Mouse (Mus musculus): ENCODE data around the gene Mink1. TPM values are rescaled to one million over a fixed set of nuclear protein-coding genes. Genes with fewer than 3 reads are reported as not detected.
"Not testable (repeated sequence)": the region's sequence is repeated elsewhere in the genome, so short reads cannot be mapped to it uniquely, and the experiment has no call there.

Gene Mink1
- 16.7 and 18.2 TPM in 2 replicates for polyA plus RNA-seq (2015; fragmentation: Nextera tagmentation; extraction: Ambion mirVana)

DNA sequence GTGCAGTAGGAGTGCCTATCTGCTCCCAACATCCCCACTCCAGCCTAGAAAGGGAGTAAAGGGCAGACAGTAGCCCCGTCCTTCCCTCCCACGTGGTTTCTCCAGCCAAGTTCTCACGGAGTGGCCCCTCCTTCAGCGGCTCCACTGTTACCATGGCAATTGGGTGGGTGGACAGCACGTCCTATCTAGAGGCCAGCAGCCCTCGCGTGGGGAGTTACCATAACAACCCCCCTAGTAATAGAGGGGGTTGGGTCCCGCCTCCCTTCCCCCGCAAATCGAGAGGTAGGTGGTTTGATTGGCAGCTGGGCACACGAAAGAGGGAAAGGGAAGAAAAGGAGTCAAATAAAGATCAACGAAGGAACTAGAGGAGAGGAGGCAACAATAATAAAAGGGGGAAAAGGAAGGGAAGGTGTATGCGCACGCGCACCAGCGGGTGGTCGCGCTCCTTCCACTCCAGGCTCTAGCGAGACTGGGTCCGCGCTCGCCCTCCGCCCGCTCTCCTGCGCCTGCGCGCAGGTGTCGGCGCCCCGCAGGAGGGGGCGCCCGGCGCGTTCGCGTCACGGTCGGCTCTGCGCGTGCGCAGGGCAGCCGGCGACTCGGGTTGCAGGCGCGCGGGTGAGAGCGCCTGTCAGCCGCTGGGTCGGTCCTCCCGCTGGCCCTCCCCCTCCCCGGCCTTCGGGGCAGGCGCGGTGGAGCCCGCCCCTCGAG, at the start of gene Mink1:
Mink1 (plus strand) TSS at position 595 of the 708 bp plus-strand sequence.
- Histone ChIP-seq H3K27ac (ENCODE audit: low read length) (peak within 1 kb of the TSS; percentile 83), H3K4me2 (ENCODE audit: low read length) (peak within 1 kb of the TSS; percentile 90), H3K4me3 (ENCODE audit: low read depth, low read length) (peak within 1 kb of the TSS; percentile 89), H3K9me3 (replicated peaks; ENCODE audit: control insufficient read depth, low read length, poor library complexity, severe bottlenecking) (no peaks in the 10 kb centered on the region), H3K9ac (ENCODE audit: low read depth, low read length) (peak within 1 kb of the TSS; percentile 87), H3K27me3 (ENCODE audit: control insufficient read depth, insufficient read depth, low read depth, low read length) (no peaks in the 10 kb centered on the region), H3K4me1 (ENCODE audit: control insufficient read depth, insufficient read depth, low read length) (peaks cover 31% of the 10 kb centered on the region), H3K36me3 (ENCODE audit: control insufficient read depth, insufficient read depth, low read length) (no peaks in the 10 kb centered on the region)
- peak; percentile 95 for ATAC-seq
- under 1% methylated on average over 52 of the region's 57 CpGs for WGBS

DNA sequence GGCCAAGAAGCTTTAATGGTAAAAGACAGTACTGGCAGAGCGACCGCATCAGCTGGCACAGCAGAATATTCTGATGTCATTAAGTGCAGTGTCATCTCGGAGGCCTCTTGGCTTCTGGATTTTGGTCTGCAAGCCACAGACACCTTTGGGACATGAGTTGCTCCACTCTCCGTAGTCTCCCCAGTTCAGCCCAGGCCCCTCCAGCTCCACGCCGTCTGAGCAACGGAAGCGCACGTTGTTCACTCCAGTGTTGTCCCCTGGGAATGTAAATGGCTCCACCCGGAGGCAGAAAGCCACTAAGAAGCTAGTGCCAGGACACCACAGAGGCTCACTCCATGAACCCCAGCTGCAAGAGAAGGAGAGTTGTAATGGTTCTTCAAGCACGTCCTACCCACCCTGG, 49.2 kb upstream of the Mink1 start:
- Histone ChIP-seq H3K36me3 (ENCODE audit: control insufficient read depth, insufficient read depth, low read length) (no peaks in the 10 kb centered on the region), H3K9ac (ENCODE audit: low read depth, low read length) (no peak overlapping the region), H3K4me1 (ENCODE audit: control insufficient read depth, insufficient read depth, low read length) (peaks cover 6% of the 10 kb centered on the region; the same call in 1 of the 2 replicates), H3K27ac (ENCODE audit: low read length) (no peak overlapping the region), H3K4me2 (ENCODE audit: low read length) (no peak overlapping the region), H3K4me3 (ENCODE audit: low read depth, low read length) (no peak overlapping the region), H3K9me3 (replicated peaks; ENCODE audit: control insufficient read depth, low read length, poor library complexity, severe bottlenecking) (no peaks in the 10 kb centered on the region), H3K27me3 (ENCODE audit: control insufficient read depth, insufficient read depth, low read depth, low read length) (no peaks in the 10 kb centered on the region)
- WGBS = 53% methylated on average over 11 of the region's 11 CpGs
- ATAC-seq = no peak

DNA sequence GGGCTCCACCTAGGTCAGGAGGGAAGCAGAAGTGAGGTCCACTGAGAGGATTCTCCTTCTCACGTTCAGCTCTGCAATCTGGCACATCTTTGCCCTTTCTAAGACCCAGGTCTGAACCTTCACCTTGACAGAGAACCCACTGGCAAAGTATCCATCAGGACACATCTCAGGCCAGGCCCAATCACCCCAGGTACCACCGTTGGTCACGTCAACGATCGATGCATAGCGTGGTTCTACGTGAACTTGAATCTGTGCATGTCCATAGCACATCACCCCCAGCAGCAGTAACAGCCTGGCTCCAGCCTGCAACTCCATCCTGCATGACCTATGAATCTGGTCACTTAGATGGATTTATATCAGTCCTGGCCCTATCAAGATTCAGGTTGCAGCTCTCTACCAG, 48.4 kb upstream of the Mink1 start, which contains the start of gene Vmo1:
Vmo1 (minus strand) TSS at position 329 of the 400 bp plus-strand sequence.
- Histone ChIP-seq H3K27ac (ENCODE audit: low read length) (no peak within 1 kb of the TSS), H3K4me1 (ENCODE audit: control insufficient read depth, insufficient read depth, low read length) (peaks cover 6% of the 10 kb centered on the region; the same call in 1 of the 2 replicates), H3K36me3 (ENCODE audit: control insufficient read depth, insufficient read depth, low read length) (no peaks in the 10 kb centered on the region), H3K4me3 (ENCODE audit: low read depth, low read length) (no peak within 1 kb of the TSS), H3K9ac (ENCODE audit: low read depth, low read length) (no peak within 1 kb of the TSS), H3K27me3 (ENCODE audit: control insufficient read depth, insufficient read depth, low read depth, low read length) (no peaks in the 10 kb centered on the region), H3K9me3 (replicated peaks; ENCODE audit: control insufficient read depth, low read length, poor library complexity, severe bottlenecking) (no peaks in the 10 kb centered on the region), H3K4me2 (ENCODE audit: low read length) (no peak within 1 kb of the TSS)
- 88% methylated on average over 7 of the region's 7 CpGs for WGBS
- no peak for ATAC-seq

DNA sequence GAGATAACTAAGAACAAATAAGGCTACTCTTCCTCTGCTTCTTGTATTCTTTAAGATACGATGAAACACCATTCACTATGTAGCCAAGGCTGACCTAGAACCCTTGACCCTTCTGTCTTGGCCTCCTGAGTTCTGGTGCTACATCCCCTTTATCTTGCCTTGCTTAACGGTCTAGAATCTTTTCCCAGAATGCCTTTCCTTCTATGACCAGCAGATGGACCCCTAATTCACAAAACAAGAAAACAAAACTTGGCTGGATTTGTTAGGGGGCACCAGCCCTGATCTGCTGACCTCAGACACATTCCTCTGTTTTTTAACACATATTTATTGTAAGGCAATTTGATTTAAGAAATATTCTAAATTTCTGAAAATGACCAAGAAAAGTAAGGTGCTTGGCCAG, 46.3 kb upstream of the Mink1 start:
- 31% methylated on average over 2 of the region's 2 CpGs for WGBS
- no peaks in the 10 kb centered on the region for H3K4me1 ChIP-seq (ENCODE audit: control insufficient read depth, insufficient read depth, low read length)
- H3K9me3 ChIP-seq (replicated peaks; ENCODE audit: control insufficient read depth, low read length, poor library complexity, severe bottlenecking) = no peaks in the 10 kb centered on the region
- no peak overlapping the region for H3K4me2 ChIP-seq (ENCODE audit: low read length)
- no peak overlapping the region for H3K9ac ChIP-seq (ENCODE audit: low read depth, low read length)
- no peak for ATAC-seq
- no peaks in the 10 kb centered on the region for H3K27me3 ChIP-seq (ENCODE audit: control insufficient read depth, insufficient read depth, low read depth, low read length)
- no peak overlapping the region for H3K27ac ChIP-seq (ENCODE audit: low read length)
- H3K36me3 ChIP-seq (ENCODE audit: control insufficient read depth, insufficient read depth, low read length) = no peaks in the 10 kb centered on the region
- no peak overlapping the region for H3K4me3 ChIP-seq (ENCODE audit: low read depth, low read length)

GRCm38 (mm10) chr11:70518436-70518835, 44.2 kb upstream of the Mink1 start:
- H3K9ac ChIP-seq (ENCODE audit: low read depth, low read length) = no peak overlapping the region
- no peak overlapping the region for H3K27ac ChIP-seq (ENCODE audit: low read length)
- 72% methylated on average over 1 of the region's 1 CpGs for WGBS
- ATAC-seq = no peak
- no peaks in the 10 kb centered on the region for H3K4me1 ChIP-seq (ENCODE audit: control insufficient read depth, insufficient read depth, low read length)
- H3K4me2 ChIP-seq (ENCODE audit: low read length) = no peak overlapping the region
- H3K27me3 ChIP-seq (ENCODE audit: control insufficient read depth, insufficient read depth, low read depth, low read length) = no peaks in the 10 kb centered on the region
- H3K4me3 ChIP-seq (ENCODE audit: low read depth, low read length) = no peak overlapping the region
- H3K9me3 ChIP-seq (replicated peaks; ENCODE audit: control insufficient read depth, low read length, poor library complexity, severe bottlenecking) = no peaks in the 10 kb centered on the region
- H3K36me3 ChIP-seq (ENCODE audit: control insufficient read depth, insufficient read depth, low read length) = no peaks in the 10 kb centered on the region

- Histone ChIP-seq H3K27me3 (ENCODE audit: control insufficient read depth, insufficient read depth, low read depth, low read length) (no peaks in the 10 kb centered on the region), H3K36me3 (ENCODE audit: control insufficient read depth, insufficient read depth, low read length) (no peaks in the 10 kb centered on the region), H3K4me3 (ENCODE audit: low read depth, low read length) (peak within 1 kb of the TSS; percentile 22), H3K27ac (ENCODE audit: low read length) (no peak within 1 kb of the TSS), H3K4me2 (ENCODE audit: low read length) (peak within 1 kb of the TSS; percentile 47), H3K9me3 (replicated peaks; ENCODE audit: control insufficient read depth, low read length, poor library complexity, severe bottlenecking) (no peaks in the 10 kb centered on the region), H3K9ac (ENCODE audit: low read depth, low read length) (peak within 1 kb of the TSS; percentile 62), H3K4me1 (ENCODE audit: control insufficient read depth, insufficient read depth, low read length) (no peaks in the 10 kb centered on the region)
- 87% methylated on average over 10 of the region's 10 CpGs for WGBS
- ATAC-seq = no peak
These were observed 43.8 kb upstream of the Mink1 start, which contains the start of gene Gltpd2 for GRCm38 (mm10) chr11:70518923-70519322. Gene Gltpd2, plus strand, starts transcription at chr11:70519196.

DNA sequence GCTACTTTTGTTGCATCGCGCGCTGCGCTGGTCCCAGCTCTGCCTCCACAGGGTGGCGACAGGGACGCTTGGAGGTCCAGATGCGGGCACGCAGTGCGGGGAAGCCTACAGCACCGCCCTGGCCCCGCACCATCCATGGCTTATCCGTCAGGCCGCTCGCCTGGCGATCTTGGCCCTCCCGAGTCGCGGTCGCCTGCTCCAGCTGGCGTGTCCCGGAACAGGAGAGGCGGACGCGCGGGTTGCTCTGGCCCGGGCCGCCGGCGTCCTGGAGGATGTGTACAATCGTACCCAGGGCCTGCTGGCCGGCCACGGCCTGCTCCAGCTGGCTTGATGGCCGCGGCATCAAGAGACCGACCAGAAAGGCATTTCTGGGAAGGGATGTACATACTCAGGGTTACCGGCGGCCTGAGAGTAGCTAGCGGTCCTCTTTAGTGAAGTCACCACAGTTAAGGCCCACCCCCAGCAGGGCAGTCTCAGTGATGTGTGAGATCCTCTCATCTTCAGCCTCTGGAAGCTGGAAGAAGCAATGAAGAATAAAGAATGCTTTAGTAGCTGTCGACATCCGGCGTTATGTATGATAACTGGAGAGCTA, 42.4 kb upstream of the Mink1 start:
- peak; percentile 58; the same call in 1 of the 2 replicates for ATAC-seq
- Histone ChIP-seq H3K27ac (ENCODE audit: low read length) (peak overlapping the region; percentile 57; the same call in 1 of the 2 replicates), H3K4me2 (ENCODE audit: low read length) (peak overlapping the region; percentile 47), H3K4me3 (ENCODE audit: low read depth, low read length) (peak overlapping the region; percentile 22), H3K27me3 (ENCODE audit: control insufficient read depth, insufficient read depth, low read depth, low read length) (no peaks in the 10 kb centered on the region), H3K4me1 (ENCODE audit: control insufficient read depth, insufficient read depth, low read length) (no peaks in the 10 kb centered on the region), H3K9ac (ENCODE audit: low read depth, low read length) (peak overlapping the region; percentile 62), H3K9me3 (replicated peaks; ENCODE audit: control insufficient read depth, low read length, poor library complexity, severe bottlenecking) (no peaks in the 10 kb centered on the region), H3K36me3 (ENCODE audit: control insufficient read depth, insufficient read depth, low read length) (no peaks in the 10 kb centered on the region)
- 13% methylated on average over 41 of the region's 41 CpGs for WGBS

DNA sequence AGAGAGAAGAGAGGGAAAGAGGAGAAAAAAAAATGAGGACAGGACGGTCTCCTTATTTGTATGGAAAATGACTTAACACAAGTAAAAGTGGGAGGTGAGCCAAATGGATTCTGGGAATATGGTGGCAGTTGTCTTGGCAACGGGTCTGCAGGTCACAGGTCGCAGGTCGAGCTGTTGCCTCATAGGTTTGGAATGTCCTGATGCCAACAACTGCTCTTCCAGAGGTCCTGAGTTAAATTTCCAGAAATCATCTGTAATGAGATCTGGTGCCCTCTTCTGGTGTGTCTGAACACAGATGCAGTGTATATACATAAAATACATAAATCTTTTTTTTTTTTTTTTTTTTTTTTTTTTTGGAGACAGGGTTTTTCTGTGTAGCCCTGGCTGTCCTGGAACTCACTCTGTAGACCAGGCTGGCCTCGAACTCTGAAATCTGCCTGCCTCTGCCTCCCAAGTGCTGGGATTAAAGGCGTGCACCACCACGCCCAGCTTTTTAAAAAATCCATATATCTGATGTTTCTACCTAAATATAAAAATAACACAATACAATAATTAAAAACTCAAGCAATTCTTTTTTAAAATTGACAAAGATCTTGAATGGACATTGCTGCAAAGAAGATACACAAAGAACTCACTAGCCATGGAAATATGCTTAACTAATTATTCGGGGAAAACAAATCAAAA, 39.2 kb upstream of the Mink1 start:
- H3K36me3 ChIP-seq (ENCODE audit: control insufficient read depth, insufficient read depth, low read length) = peaks cover 11% of the 10 kb centered on the region
- H3K4me3 ChIP-seq (ENCODE audit: low read depth, low read length); H3K27ac ChIP-seq (ENCODE audit: low read length); H3K9me3 ChIP-seq (replicated peaks; ENCODE audit: control insufficient read depth, low read length, poor library complexity, severe bottlenecking); H3K4me1 ChIP-seq (ENCODE audit: control insufficient read depth, insufficient read depth, low read length); ATAC-seq; H3K27me3 ChIP-seq (ENCODE audit: control insufficient read depth, insufficient read depth, low read depth, low read length); H3K4me2 ChIP-seq (ENCODE audit: low read length); H3K9ac ChIP-seq (ENCODE audit: low read depth, low read length): not testable (repeated sequence)
- WGBS = 89% methylated on average over 8 of the region's 8 CpGs
